Mouse (Mus musculus): ENCODE results near the gene Erp27. TPM values are rescaled to one million over a fixed set of nuclear protein-coding genes. Genes with fewer than 3 reads are reported as not detected.

Erp27 gene
- total and polyA plus RNA-seq, 3 experiments = 0.39 TPM; not detected in 2

DNA sequence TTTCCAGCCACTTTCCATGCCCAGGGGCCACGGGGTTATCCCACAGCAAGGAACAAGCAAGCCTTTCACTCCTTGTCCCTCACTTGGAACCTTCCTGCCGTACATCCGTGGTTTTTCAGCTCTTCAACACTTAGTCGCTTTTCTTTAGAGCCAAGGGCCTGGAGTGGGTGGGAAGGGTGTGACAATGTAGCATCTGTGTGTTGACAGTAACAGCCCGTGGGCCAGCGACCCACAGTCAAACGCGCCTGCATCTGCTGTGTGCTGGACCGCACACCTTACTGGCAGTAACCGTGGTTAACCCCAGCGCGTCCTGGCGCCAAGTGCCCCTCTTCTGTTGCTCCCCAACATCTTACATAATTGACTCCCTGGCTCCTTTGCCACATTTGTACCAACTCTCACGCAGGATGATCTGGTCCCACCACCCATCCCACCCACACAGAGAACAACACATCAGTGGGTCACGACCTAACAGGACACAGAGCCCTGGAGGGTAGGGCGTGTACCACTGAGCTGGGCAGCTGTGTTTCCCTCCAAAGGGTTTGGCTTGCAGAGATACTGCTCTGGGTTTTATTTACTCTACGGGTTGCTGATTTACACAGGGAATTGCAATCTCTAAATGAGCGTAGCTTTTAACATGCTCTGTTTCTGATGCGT is 15.6 kb downstream of the Erp27 start:
- Histone ChIP-seq H3K4me1 (ENCODE audit: control insufficient read depth in 1 of 2, insufficient read depth in 2 of 2, low read length in 2 of 2) (peaks cover 0 to 5% of the 10 kb centered on the region in 2 experiments; a peak in 2 of 4 replicates), H3K79me2 (ENCODE audit: control insufficient read depth, insufficient read depth, low read length, poor library complexity) (no peaks in the 10 kb centered on the region), H3K36me3 (ENCODE audit: control insufficient read depth in 1 of 2, insufficient read depth in 2 of 2, low read length in 2 of 2) (peaks cover 0 to 2% of the 10 kb centered on the region in 2 experiments; a peak in 2 of 4 replicates), H3K27ac (ENCODE audit: control insufficient read depth, low read depth, low read length) (no peak overlapping the region), H3K4me3 (ENCODE audit: control insufficient read depth in 1 of 2, insufficient read depth in 1 of 2, low read depth in 2 of 2, low read length in 2 of 2) (no peak overlapping the region), H3K9me3 (replicated peaks; ENCODE audit: insufficient read depth, low read length) (no peaks in the 10 kb centered on the region), H3K27me3 (ENCODE audit: control insufficient read depth in 1 of 2, insufficient read depth in 2 of 2, low read length in 2 of 2) (no peaks in the 10 kb centered on the region), H3K9ac (ENCODE audit: control insufficient read depth, low read depth, low read length, poor library complexity, severe bottlenecking) (no peak overlapping the region)
- DNase-seq (ENCODE audit: low read depth, low spot score) = no peak
- no peak for TF ChIP-seq CHD2 (IDR thresholded peaks at IDR 0.05; ENCODE audit: low read length)
- TF ChIP-seq SMC3 (IDR thresholded peaks at IDR 0.05; ENCODE audit: low read depth, low read length) = no peak
- no peak for TF ChIP-seq USF1 (IDR thresholded peaks at IDR 0.05; ENCODE audit: low read depth, low read length)
- TF ChIP-seq GATA1 (IDR thresholded peaks at IDR 0.05; ENCODE audit: low read depth, low read length) = no peak
- TF ChIP-seq SIN3A (IDR thresholded peaks at IDR 0.05; ENCODE audit: low read length) = no peak
- no peak for TF ChIP-seq MYB (IDR thresholded peaks at IDR 0.05; ENCODE audit: low read depth, low read length)
- no peak for TF ChIP-seq POLR2AphosphoS2 (IDR thresholded peaks at IDR 0.05; ENCODE audit: low read length)
- TF ChIP-seq ZNF384 (IDR thresholded peaks at IDR 0.05; ENCODE audit: low read depth, low read length) = no peak
- no peak for TF ChIP-seq KAT2A (conservative IDR thresholded peaks at IDR 0.05; ENCODE audit: low read depth, low read length)
- no peak for TF ChIP-seq MAZ (IDR thresholded peaks at IDR 0.05; ENCODE audit: low read depth, low read length)
- TF ChIP-seq POLR2A (IDR thresholded peaks at IDR 0.05; ENCODE audit: control insufficient read depth in 1 of 2, insufficient read depth in 1 of 2, low read depth in 1 of 2, low read length in 2 of 2, poor library complexity in 1 of 2) = no peak
- no peak for TF ChIP-seq NELFE (IDR thresholded peaks at IDR 0.05; ENCODE audit: low read depth, low read length)
- TF ChIP-seq ZC3H11A (IDR thresholded peaks at IDR 0.05; ENCODE audit: low read depth, low read length) = no peak

DNA sequence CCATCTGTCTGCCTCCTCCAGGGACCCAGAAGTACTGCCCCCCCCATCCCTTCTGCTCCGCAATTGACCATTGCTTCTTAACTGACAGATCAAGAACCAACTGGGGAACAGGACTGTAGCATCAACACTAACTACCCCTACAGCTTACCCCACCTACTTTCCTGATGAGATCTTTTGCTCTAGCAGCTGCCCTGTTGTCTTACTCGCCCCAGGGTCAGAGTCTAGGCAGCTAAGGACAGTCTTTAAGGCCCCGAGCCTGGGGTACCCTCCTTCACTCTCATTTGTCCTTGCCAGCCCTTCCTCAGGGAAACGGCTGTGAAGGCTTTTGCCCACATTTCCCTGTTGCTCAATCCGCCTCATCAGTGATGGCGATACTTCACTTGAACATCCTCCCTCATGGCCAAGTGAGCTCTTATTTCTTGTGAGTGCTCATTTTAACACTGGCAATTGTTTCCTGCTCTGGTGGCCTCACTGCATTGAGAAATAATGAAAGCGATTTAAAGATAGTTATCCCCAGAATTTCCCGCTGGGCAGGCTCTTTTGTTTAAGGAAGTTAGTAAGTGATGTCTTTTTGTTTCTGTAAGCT is 18.0 kb downstream of the Erp27 start:
- no peaks in the 10 kb centered on the region for H3K9me3 ChIP-seq (replicated peaks; ENCODE audit: insufficient read depth, low read length)

More for the DNA sequence above, 18.0 kb downstream of the Erp27 start:
- H3K36me3 ChIP-seq (ENCODE audit: control insufficient read depth in 1 of 2, insufficient read depth in 2 of 2, low read length in 2 of 2) = peaks cover 0 to 19% of the 10 kb centered on the region in 2 experiments; a peak in 2 of 4 replicates
- no peak for TF ChIP-seq MYC (IDR thresholded peaks at IDR 0.05; ENCODE audit: low read depth, low read length)
- no peak for TF ChIP-seq NELFE (IDR thresholded peaks at IDR 0.05; ENCODE audit: low read depth, low read length)
- TF ChIP-seq ZMIZ1 (IDR thresholded peaks at IDR 0.05; ENCODE audit: low read depth, low read length) = no peak
- no peak for TF ChIP-seq GATA1 (IDR thresholded peaks at IDR 0.05; ENCODE audit: low read depth, low read length)
- TF ChIP-seq USF2 (IDR thresholded peaks at IDR 0.05; ENCODE audit: borderline replicate concordance in 1 of 2, insufficient read depth in 1 of 2, low read depth in 1 of 2, low read length in 2 of 2) = no peak
- TF ChIP-seq ZKSCAN1 (IDR thresholded peaks at IDR 0.05; ENCODE audit: low read depth, low read length) = no peak
- TF ChIP-seq EP300 (IDR thresholded peaks at IDR 0.05; ENCODE audit: low read depth in 1 of 2, low read length in 2 of 2) = no peak
- TF ChIP-seq MAZ (IDR thresholded peaks at IDR 0.05; ENCODE audit: low read depth, low read length) = no peak
- TF ChIP-seq POLR2AphosphoS2 (IDR thresholded peaks at IDR 0.05; ENCODE audit: low read length) = no peak
- TF ChIP-seq TAL1 (IDR thresholded peaks at IDR 0.05; ENCODE audit: low read length) = no peak
- H3K4me3 ChIP-seq (ENCODE audit: control insufficient read depth in 1 of 2, insufficient read depth in 1 of 2, low read depth in 2 of 2, low read length in 2 of 2) = no peak overlapping the region
- H3K4me1 ChIP-seq (ENCODE audit: control insufficient read depth in 1 of 2, insufficient read depth in 2 of 2, low read length in 2 of 2) = peaks cover 3 to 18% of the 10 kb centered on the region in 2 experiments; a peak in 3 of 4 replicates
- H3K79me2 ChIP-seq (ENCODE audit: control insufficient read depth, insufficient read depth, low read length, poor library complexity) = no peaks in the 10 kb centered on the region
- no peak overlapping the region for H3K27ac ChIP-seq (ENCODE audit: control insufficient read depth, low read depth, low read length)
- no peaks in the 10 kb centered on the region for H3K27me3 ChIP-seq (ENCODE audit: control insufficient read depth in 1 of 2, insufficient read depth in 2 of 2, low read length in 2 of 2)
- H3K9ac ChIP-seq (ENCODE audit: control insufficient read depth, low read depth, low read length, poor library complexity, severe bottlenecking) = no peak overlapping the region
- DNase-seq (ENCODE audit: low read depth, low spot score) = no peak
